29 mouse cellular contexts compared by ENCODE assay signal in genomic region chr13:56329165-56329564, GRCm38 (mm10). TPM values are rescaled to one million over a fixed set of nuclear protein-coding genes. Genes with fewer than 3 reads are reported as not detected.
DNase-seq lines count a peak whose midpoint lies in the region; ATAC-seq and TF ChIP-seq lines count a peak whose summit lies in the region.
"Had no signal": no experiment of that assay in that cellular context is flagged by ENCODE, and none has a peak within 500 bp of the region (broad histone marks: within the 10 kb centered on the region; RNA-seq: fewer than 3 reads in every experiment).

No protein-coding gene starts in this region.

- no peak overlapping the region for H3K4me2 ChIP-seq in limb, embryonic 14.5 days (replicated peaks; ENCODE audit: low read depth, low read length, severe bottlenecking)
- H3K4me2 ChIP-seq in forebrain, embryonic 12.5 days, result no peak overlapping the region
- H3K4me2 ChIP-seq: heart, embryonic 12.5 days; heart, embryonic 15.5 days; hindbrain, embryonic 13.5 days; intestine, embryonic 15.5 days had no signal

- H3K9ac ChIP-seq in limb, embryonic 14.5 days (ENCODE audit: low read depth, low read length, severe bottlenecking), result no peak overlapping the region
- H3K9ac ChIP-seq in forebrain, embryonic 12.5 days, result no peak overlapping the region
- H3K9ac ChIP-seq: forebrain, postnatal 0 days; heart, embryonic 12.5 days; heart, embryonic 15.5 days; hindbrain, embryonic 13.5 days; intestine, embryonic 15.5 days had no signal

- TF ChIP-seq CTCF in embryonic fibroblast, embryonic 13.5 days (IDR thresholded peaks at IDR 0.05; ENCODE audit: borderline replicate concordance, insufficient read depth, low read length), result no peak

- H3K27me3 ChIP-seq in limb, embryonic 14.5 days (ENCODE audit: control insufficient read depth, insufficient read depth, low read length), result no peaks in the 10 kb centered on the region
- H3K27me3 ChIP-seq in limb, embryonic 10.5 days (ENCODE audit: low read depth, poor library complexity, severe bottlenecking), result peaks cover 12% of the 10 kb centered on the region; the same call in 1 of the 2 replicates
- peaks cover 12% of the 10 kb centered on the region; the same call in 1 of the 2 replicates for H3K27me3 ChIP-seq in forebrain, embryonic 12.5 days
- H3K27me3 ChIP-seq: intestine, embryonic 15.5 days had no signal

- H3K4me3 ChIP-seq in limb, embryonic 14.5 days (replicated peaks; ENCODE audit: low read length), result no peak overlapping the region
- H3K4me3 ChIP-seq in limb, embryonic 10.5 days, result no peak overlapping the region
- H3K4me3 ChIP-seq in embryonic fibroblast, embryonic 13.5 days (ENCODE audit: insufficient read depth, low read length), result no peak overlapping the region
- H3K4me3 ChIP-seq in forebrain, embryonic 12.5 days (replicated peaks), result no peak overlapping the region
- H3K4me3 ChIP-seq: forebrain, embryonic 10.5 days; heart, embryonic 12.5 days; heart, embryonic 15.5 days; hindbrain, embryonic 10.5 days; hindbrain, embryonic 13.5 days; intestine, embryonic 15.5 days had no signal

- 54% methylated on average over 6 of the region's 6 CpGs for WGBS in limb, embryonic 14.5 days
- WGBS in limb, embryonic 10.5 days, result 68% methylated on average over 6 of the region's 6 CpGs
- 87% methylated on average over 6 of the region's 6 CpGs for WGBS in forebrain, embryonic 12.5 days

- no peak for TF ChIP-seq POLR2A in limb, embryonic 14.5 days (IDR thresholded peaks at IDR 0.05; ENCODE audit: borderline replicate concordance, extremely low read depth, insufficient read depth, insufficient read length)
- TF ChIP-seq POLR2A in embryonic fibroblast, embryonic 13.5 days (IDR thresholded peaks at IDR 0.05; ENCODE audit: low read depth, low read length), result no peak

- H3K4me1 ChIP-seq in limb, embryonic 14.5 days (ENCODE audit: control insufficient read depth, insufficient read depth, low read length), result peaks cover 35% of the 10 kb centered on the region
- H3K4me1 ChIP-seq in limb, embryonic 10.5 days, result peaks cover 36% of the 10 kb centered on the region
- H3K4me1 ChIP-seq in embryonic fibroblast, embryonic 13.5 days (ENCODE audit: control insufficient read depth, insufficient read depth, low read length), result peaks cover 8% of the 10 kb centered on the region
- H3K4me1 ChIP-seq in forebrain, embryonic 12.5 days, result peaks cover 19% of the 10 kb centered on the region
- H3K4me1 ChIP-seq: heart, embryonic 12.5 days; heart, embryonic 15.5 days; intestine, embryonic 15.5 days had no signal

- no peak overlapping the region for H3K27ac ChIP-seq in limb, embryonic 14.5 days (replicated peaks; ENCODE audit: low read depth, low read length)
- H3K27ac ChIP-seq in limb, embryonic 10.5 days, result no peak overlapping the region
- 0 out of 2 replicates have a peak overlapping the region, but pooled peaks have one; percentile 22 for H3K27ac ChIP-seq in embryonic fibroblast, embryonic 13.5 days (ENCODE audit: insufficient read depth, low read length)
- H3K27ac ChIP-seq in forebrain, embryonic 12.5 days, result no peak overlapping the region
- H3K27ac ChIP-seq: forebrain, embryonic 10.5 days; heart, embryonic 15.5 days; hindbrain, embryonic 10.5 days; hindbrain, embryonic 13.5 days; intestine, embryonic 15.5 days had no signal

- no peaks in the 10 kb centered on the region for H3K36me3 ChIP-seq in limb, embryonic 14.5 days (ENCODE audit: control insufficient read depth, insufficient read depth, low read length)
- H3K36me3 ChIP-seq in limb, embryonic 10.5 days, result no peaks in the 10 kb centered on the region
- no peaks in the 10 kb centered on the region for H3K36me3 ChIP-seq in forebrain, embryonic 12.5 days (replicated peaks)
- H3K36me3 ChIP-seq: forebrain, embryonic 10.5 days; G1E; heart, embryonic 12.5 days; heart, embryonic 15.5 days; hindbrain, embryonic 10.5 days; hindbrain, embryonic 13.5 days; intestine, embryonic 15.5 days had no signal

- no peak for ATAC-seq in limb, embryonic 14.5 days (ENCODE audit: low FRiP score, low read depth)
- ATAC-seq in forebrain, embryonic 12.5 days (ENCODE audit: low FRiP score), result no peak
- ATAC-seq: forebrain, embryonic 14.5 days; intestine, embryonic 15.5 days had no signal

- DNase-seq in embryo, embryonic 10 days (ENCODE audit: low spot score), result peak; percentile 14
- no peak for DNase-seq in embryo, embryonic 11 days
- DNase-seq in limb, embryonic 14.5 days (ENCODE audit: low spot score), result peak; percentile 66
- no peak for DNase-seq in limb, embryonic 10.5 days (ENCODE audit: low spot score)
- no peak for DNase-seq in layer of hippocampus, postnatal 10 days (ENCODE audit: low spot score in 2 of 2)
- DNase-seq in left cerebral cortex, adult 8-10 months (ENCODE audit: low spot score in 2 of 2), result no peak
- DNase-seq: adrenal gland, adult 8-10 months; adrenal gland, postnatal 25 days; B cell, adult 2 months; cerebellum, adult 11-12 months; cerebellum, adult 8-10 months; cerebellum, postnatal 36 days; gastrocnemius, postnatal 25 days; heart, adult 18-20 months; heart, postnatal 10 days; heart, postnatal 36 days; kidney, adult 11 months had no signal

- no peaks in the 10 kb centered on the region for H3K9me3 ChIP-seq in limb, embryonic 14.5 days (ENCODE audit: control insufficient read depth, low read length)
- H3K9me3 ChIP-seq in limb, embryonic 10.5 days (replicated peaks), result no peaks in the 10 kb centered on the region
- H3K9me3 ChIP-seq in forebrain, embryonic 12.5 days, result no peaks in the 10 kb centered on the region
- H3K9me3 ChIP-seq: forebrain, embryonic 10.5 days; heart, embryonic 12.5 days; heart, embryonic 15.5 days; hindbrain, embryonic 10.5 days; hindbrain, embryonic 13.5 days; intestine, embryonic 15.5 days had no signal

RNA-seq across cellular contexts. Expression of gene Cxcl14, which starts 32.8 kb away (rescaled TPM):
- 421 and 443 TPM in 2 replicates for polyA plus RNA-seq in limb, embryonic 14.5 days (2012; rRNA removed)
- polyA plus RNA-seq in limb, embryonic 14.5 days (2014; fragmentation: Nextera tagmentation; extraction: Ambion mirVana), result 474 and 556 TPM in 2 replicates
- 29.8 and 112 TPM in 2 replicates for polyA plus RNA-seq in limb, embryonic 10.5 days (2016; fragmentation: Nextera tagmentation; extraction: Ambion mirVana)
- 78.9 and 102 TPM in 2 replicates for polyA plus RNA-seq in embryonic fibroblast, embryonic 13.5 days (2011; ENCODE audit: insufficient read length, low read depth, missing spikeins)
- 10 to 100 TPM; 81.4 to 86.1 TPM for total RNA-seq in layer of hippocampus, postnatal 10 days (2021)
- 19.5 and 26.3 TPM in 2 replicates for polyA plus RNA-seq in forebrain, embryonic 12.5 days (2016; fragmentation: Nextera tagmentation; extraction: Ambion mirVana)
- 100 to 1,000 TPM; 124 to 142 (median 136) TPM for total RNA-seq in left cerebral cortex, adult 8-10 months (2022)
- total RNA-seq: CH12.LX, G1E had no signal
- polyA plus RNA-seq: G1E had no signal

Comparison
In these comparisons a context has a peak if more than half of its experiments do, and no peak if none do; other contexts are left out.
1. DNase-seq: peak in embryo, embryonic 10 days (single experiment) and limb, embryonic 14.5 days (single experiment); none in embryo, embryonic 11 days (single experiment), limb, embryonic 10.5 days (single experiment), layer of hippocampus, postnatal 10 days (0 of 2) and left cerebral cortex, adult 8-10 months (0 of 2).